Mouse (Mus musculus): ENCODE data around the gene Krtap13-1.
A peak's percentile ranks its signal among the peaks of the same experiment; 100 is the strongest.
"Not testable (repeated sequence)": the region's sequence is repeated elsewhere in the genome, so short reads cannot be mapped to it uniquely, and the experiment has no call there.

Gene Krtap13-1

GRCm38 (mm10) chr16:88728812-88729275 is at the start of gene Krtap13-1:
Gene Krtap13-1 (plus strand): TSS chr16:88728862.
- ATAC-seq (ENCODE audit: low TSS enrichment) = no peak

- ATAC-seq (ENCODE audit: low TSS enrichment) = no peak
These were observed 49.6 kb upstream of the Krtap13-1 start for GRCm38 (mm10) chr16:88679099-88679498.

- peak; percentile 92 for ATAC-seq (ENCODE audit: low TSS enrichment)
These were observed 47.4 kb upstream of the Krtap13-1 start for GRCm38 (mm10) chr16:88681282-88681681.

GRCm38 (mm10) chr16:88696256-88696655 is 32.4 kb upstream of the Krtap13-1 start:
- no peak for ATAC-seq (ENCODE audit: low TSS enrichment)

GRCm38 (mm10) chr16:88701072-88701864 is 27.4 kb upstream of the Krtap13-1 start:
- ATAC-seq (ENCODE audit: low TSS enrichment) = 0 out of 2 replicates have a peak, but pooled peaks have one; percentile 31

GRCm38 (mm10) chr16:88707496-88708012 is 21.1 kb upstream of the Krtap13-1 start, which contains the start of gene 2310061N02Rik:
Gene 2310061N02Rik (minus strand): TSS chr16:88707962.
- no peak for ATAC-seq (ENCODE audit: low TSS enrichment)

GRCm38 (mm10) chr16:88710757-88711156 is 17.9 kb upstream of the Krtap13-1 start:
- no peak for ATAC-seq (ENCODE audit: low TSS enrichment)

GRCm38 (mm10) chr16:88711245-88711644 is 17.4 kb upstream of the Krtap13-1 start:
- ATAC-seq (ENCODE audit: low TSS enrichment) = no peak

GRCm38 (mm10) chr16:88716549-88716948 is 12.1 kb upstream of the Krtap13-1 start:
- ATAC-seq (ENCODE audit: low TSS enrichment) = no peak

- no peak for ATAC-seq (ENCODE audit: low TSS enrichment)
These were observed 8.6 kb upstream of the Krtap13-1 start for GRCm38 (mm10) chr16:88720031-88720430.

GRCm38 (mm10) chr16:88735391-88735790 is 6.7 kb downstream of the Krtap13-1 start:
- ATAC-seq (ENCODE audit: low TSS enrichment) = no peak

- no peak for ATAC-seq (ENCODE audit: low TSS enrichment)
These were observed 16.2 kb downstream of the Krtap13-1 start for GRCm38 (mm10) chr16:88744750-88745340.

- ATAC-seq (ENCODE audit: low TSS enrichment) = no peak
These were observed 19.3 kb downstream of the Krtap13-1 start for GRCm38 (mm10) chr16:88747943-88748342.

- ATAC-seq (ENCODE audit: low TSS enrichment) = not testable (repeated sequence)
These were observed 22.9 kb downstream of the Krtap13-1 start, which contains the start of gene Krtap13 for GRCm38 (mm10) chr16:88751535-88751934. Gene Krtap13 (minus strand): TSS chr16:88751635.

- not testable (repeated sequence) for ATAC-seq (ENCODE audit: low TSS enrichment)
These were observed 29.9 kb downstream of the Krtap13-1 start, which contains the start of gene 2310034C09Rik for GRCm38 (mm10) chr16:88758547-88758946. Gene 2310034C09Rik (plus strand): TSS chr16:88758847.

GRCm38 (mm10) chr16:88774106-88774505 is 45.4 kb downstream of the Krtap13-1 start, which contains the start of gene 2310057N15Rik:
Gene 2310057N15Rik (minus strand): TSS chr16:88774206.
- ATAC-seq (ENCODE audit: low TSS enrichment) = no peak

- ATAC-seq (ENCODE audit: low TSS enrichment) = no peak
These were observed 48.9 kb downstream of the Krtap13-1 start, which contains the start of gene Gm5965 for GRCm38 (mm10) chr16:88777596-88777995. Gene Gm5965 (plus strand): TSS chr16:88777896.

All from frontal cortex, adult (tissue).